Mouse (Mus musculus) ES-E14 (cell line): ENCODE data around the gene Ppp1r14c.

Source experiments
- CHD2 ChIP-seq: IDR thresholded peaks from 2 replicates; pipeline ENCODE4 v1.6.1; 2014; ENCODE audit warnings: mild to moderate bottlenecking, low read depth, low read length, inconsistent platforms
- HCFC1 ChIP-seq: IDR thresholded peaks from 2 replicates; pipeline ENCODE4 v1.6.1; 2012; ENCODE audit warnings: low read length, inconsistent platforms, borderline replicate concordance; ENCODE audit not compliant: insufficient read depth
- MAFK ChIP-seq: IDR thresholded peaks from 2 replicates; pipeline ENCODE4 v1.6.1; 2014; ENCODE audit warnings: mild to moderate bottlenecking, low read depth, low read length, inconsistent platforms; ENCODE audit not compliant: insufficient read depth
- ZC3H11A ChIP-seq: IDR thresholded peaks from 2 replicates; pipeline ENCODE4 v1.6.1; 2012; ENCODE audit warnings: low read depth, mild to moderate bottlenecking, inconsistent platforms, low read length, borderline replicate concordance

DNA sequence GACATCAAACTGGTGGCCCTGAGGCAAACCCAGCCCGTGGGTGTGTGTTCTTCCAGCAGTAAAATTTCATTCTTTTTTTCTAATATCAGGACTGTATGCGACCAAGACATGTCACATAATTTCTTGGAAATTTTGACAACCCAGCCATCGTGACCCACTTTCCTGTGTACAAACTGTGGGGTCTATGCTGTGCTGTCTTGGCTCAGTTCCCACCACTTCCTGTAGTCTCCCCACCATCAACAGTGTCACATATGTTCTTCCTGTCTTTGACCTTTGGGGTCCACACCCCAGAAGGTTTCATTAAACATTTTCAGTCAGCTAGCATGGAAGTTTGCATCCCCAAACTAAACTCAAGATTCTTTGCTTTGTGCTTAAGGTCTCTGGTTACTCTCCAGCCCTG, 145.5 kb downstream of the Ppp1r14c start:
- TF ChIP-seq CHD2 (no peak), ZC3H11A (no peak), HCFC1 (no peak), MAFK (no peak)
